Mouse (Mus musculus): ENCODE data around the gene Cdc6.

GRCm38 (mm10) chr11:98961766-98962165 is 54.2 kb downstream of the Cdc6 start:
- TF ChIP-seq CTCF (IDR thresholded peaks at IDR 0.05; ENCODE audit: borderline replicate concordance, insufficient read depth, low read length) (no peak), POLR2A (IDR thresholded peaks at IDR 0.05; ENCODE audit: low read depth, low read length) (no peak)

Measured in embryonic fibroblast, embryonic 13.5 days (primary cell).